Mouse (Mus musculus): ENCODE data around the gene Gm7257. TPM values are rescaled to one million over a fixed set of nuclear protein-coding genes. Genes with fewer than 3 reads are reported as not detected.

Gene Gm7257
- not detected in 2 replicates for polyA plus RNA-seq (2016; fragmentation: Nextera tagmentation; extraction: Ambion mirVana)

DNA sequence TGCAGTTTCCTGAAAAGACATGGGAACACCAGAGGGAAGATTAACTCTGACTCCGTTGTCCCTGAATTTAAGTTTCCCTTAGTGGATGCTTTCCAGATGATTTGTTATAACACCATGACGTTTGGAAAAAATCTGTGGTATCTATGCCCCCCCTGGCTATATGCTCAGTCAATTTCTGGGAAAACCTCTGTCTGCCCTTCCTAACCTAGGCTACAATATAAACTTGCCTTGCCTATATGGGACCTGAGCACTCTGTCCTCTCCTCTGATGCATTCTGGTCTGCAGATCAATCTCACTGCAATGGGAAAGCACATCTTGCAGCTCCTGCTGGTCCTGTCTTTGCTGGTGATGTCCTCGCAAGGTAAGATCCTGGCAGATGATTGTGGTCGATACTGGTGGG lies at the start of gene Gm7257:
TSS of gene Gm7257 (plus strand) at position 301 of the 400 bp plus-strand sequence.
- WGBS: 84% methylated on average over 4 of the region's 4 CpGs
- H3K27me3 ChIP-seq (ENCODE audit: low read depth, poor library complexity, severe bottlenecking): no peaks in the 10 kb centered on the region
- H3K27ac ChIP-seq: no peak within 1 kb of the TSS
- no peaks in the 10 kb centered on the region for H3K4me1 ChIP-seq
- H3K36me3 ChIP-seq: no peaks in the 10 kb centered on the region
- no peak for DNase-seq (ENCODE audit: low spot score)
- H3K9me3 ChIP-seq (replicated peaks): no peaks in the 10 kb centered on the region; the same call in 1 of the 2 replicates
- H3K4me3 ChIP-seq: no peak within 1 kb of the TSS

DNA sequence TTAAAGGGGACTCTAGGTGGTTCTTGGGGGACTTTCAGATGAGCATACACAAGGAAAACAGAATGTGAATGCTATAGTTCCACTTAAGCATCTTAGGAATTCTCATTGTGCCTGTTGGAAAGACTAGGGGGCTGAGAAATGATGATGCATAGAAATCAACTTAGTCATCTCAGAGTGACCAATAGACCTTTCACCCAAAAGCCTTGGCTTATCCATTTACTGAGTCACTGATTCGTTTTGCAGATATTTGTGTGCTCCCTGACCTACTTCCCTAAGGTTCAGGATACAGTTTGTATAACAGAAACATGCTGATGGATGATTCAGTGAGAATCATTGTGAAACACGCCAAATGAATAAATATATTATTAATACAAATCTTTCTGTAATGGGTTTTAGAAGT lies 28.7 kb upstream of the Gm7257 start:
- 66% methylated on average over 2 of the region's 2 CpGs for WGBS
- Histone ChIP-seq H3K27ac (no peak overlapping the region), H3K36me3 (no peaks in the 10 kb centered on the region), H3K9me3 (replicated peaks) (peaks cover 4% of the 10 kb centered on the region; the same call in 1 of the 2 replicates), H3K4me1 (no peaks in the 10 kb centered on the region), H3K27me3 (ENCODE audit: low read depth, poor library complexity, severe bottlenecking) (no peaks in the 10 kb centered on the region), H3K4me3 (no peak overlapping the region)
- no peak for DNase-seq (ENCODE audit: low spot score)

DNA sequence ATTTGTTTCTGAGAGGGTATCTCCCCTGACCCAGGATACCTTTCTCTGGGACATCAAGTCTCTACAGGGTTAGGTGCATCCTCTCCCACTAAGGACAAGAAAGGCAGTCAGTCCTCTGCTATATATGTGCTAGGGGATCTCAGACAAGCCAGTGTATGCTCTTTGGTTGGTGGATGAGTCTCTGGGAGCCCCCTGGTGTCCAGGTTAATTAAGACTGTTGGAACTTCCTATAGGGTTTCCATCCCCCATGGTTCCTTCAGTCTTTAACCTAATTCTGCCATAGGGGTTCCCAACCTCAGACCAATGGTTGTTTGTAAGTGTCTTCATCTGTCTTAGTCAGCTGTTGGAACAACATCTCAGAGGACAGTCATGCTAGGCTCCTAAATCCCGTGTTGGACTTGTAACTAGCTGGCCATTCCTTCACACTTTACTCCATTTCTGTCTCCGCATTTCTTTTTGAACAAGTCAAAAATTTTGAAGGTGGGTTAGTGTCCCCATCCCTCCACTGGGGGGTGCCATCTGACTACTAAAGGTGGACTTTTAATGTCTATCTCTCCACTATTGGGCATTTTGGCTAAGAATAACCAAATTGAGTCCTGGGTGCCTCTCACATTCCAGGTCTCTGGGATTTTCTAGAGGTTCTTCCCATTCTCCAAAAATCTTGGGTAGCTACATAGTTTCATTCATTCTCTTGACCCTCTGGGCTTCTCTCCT lies 3.5 kb downstream of the Gm7257 start:
- no peak overlapping the region for H3K4me3 ChIP-seq
- WGBS: 41% methylated on average over 2 of the region's 2 CpGs
- no peaks in the 10 kb centered on the region for H3K4me1 ChIP-seq
- no peaks in the 10 kb centered on the region for H3K27me3 ChIP-seq (ENCODE audit: low read depth, poor library complexity, severe bottlenecking)
- no peaks in the 10 kb centered on the region for H3K36me3 ChIP-seq
- H3K27ac ChIP-seq: no peak overlapping the region
- no peaks in the 10 kb centered on the region; the same call in 1 of the 2 replicates for H3K9me3 ChIP-seq (replicated peaks)
- DNase-seq (ENCODE audit: low spot score): no peak

DNA sequence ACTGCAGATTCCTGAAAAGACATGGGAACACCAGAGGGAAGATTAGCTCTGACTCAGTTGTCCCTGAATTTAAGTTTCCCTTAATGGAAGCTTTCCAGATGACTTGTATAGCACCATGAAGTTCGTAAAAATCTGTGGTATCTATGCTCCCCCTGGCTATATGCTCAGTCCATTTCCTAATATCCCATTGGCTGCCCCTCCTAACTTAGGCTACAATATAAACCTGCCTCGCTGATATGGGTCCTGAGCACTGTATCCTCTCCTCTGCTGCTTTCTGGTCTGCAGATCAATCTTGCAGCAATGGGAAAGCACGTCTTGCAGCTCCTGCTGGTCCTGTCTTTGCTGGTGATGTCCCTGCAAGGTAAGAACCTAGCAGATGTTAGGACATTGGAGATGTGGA lies 43.7 kb downstream of the Gm7257 start, which contains the start of gene Gm9513:
TSS of gene Gm9513 (plus strand) at position 301 of the 400 bp plus-strand sequence.
- H3K27ac ChIP-seq: no peak within 1 kb of the TSS
- H3K4me3 ChIP-seq: no peak within 1 kb of the TSS
- 68% methylated on average over 3 of the region's 3 CpGs for WGBS
- no peaks in the 10 kb centered on the region for H3K4me1 ChIP-seq
- no peaks in the 10 kb centered on the region for H3K36me3 ChIP-seq
- H3K27me3 ChIP-seq (ENCODE audit: low read depth, poor library complexity, severe bottlenecking): no peaks in the 10 kb centered on the region
- no peaks in the 10 kb centered on the region; the same call in 1 of the 2 replicates for H3K9me3 ChIP-seq (replicated peaks)
- DNase-seq (ENCODE audit: low spot score): no peak

Other genes starting within 250 kb of the Gm7257 start
- gene Gm9513, start 43.8 kb downstream of the Gm7257 start, polyA plus RNA-seq (2016; fragmentation: Nextera tagmentation; extraction: Ambion mirVana): not detected in 2 replicates
- not detected in 2 replicates for gene Gm5615, start 110.1 kb downstream of the Gm7257 start, polyA plus RNA-seq (2016; fragmentation: Nextera tagmentation; extraction: Ambion mirVana)
- gene Gm17689, start 150.8 kb downstream of the Gm7257 start, polyA plus RNA-seq (2016; fragmentation: Nextera tagmentation; extraction: Ambion mirVana): not detected in 2 replicates
- not detected in 2 replicates for gene A630095E13Rik, start 211.5 kb downstream of the Gm7257 start, polyA plus RNA-seq (2016; fragmentation: Nextera tagmentation; extraction: Ambion mirVana)